Mouse (Mus musculus) spleen, postnatal 36 days (tissue): ENCODE results near the gene Otop3.

Experiments used
- DNase-seq, 2 experiments: peaks; one replicate each; pipeline ENCODE4 v3.0.0; 2022; ENCODE audit warnings: low spot score in 2 of 2, mixed read lengths in 1 of 2

Gene Otop3

GRCm38 (mm10) chr11:115334531-115334930 lies at the start of gene Otop3:
Gene Otop3 (plus strand): TSS chr11:115334731.
- DNase-seq = no peak

- DNase-seq = no peak
Observed at GRCm38 (mm10) chr11:115285282-115285681, 49.2 kb upstream of the Otop3 start.

- no peak for DNase-seq
Observed at GRCm38 (mm10) chr11:115286201-115286993, 48.1 kb upstream of the Otop3 start.

- DNase-seq = no peak
Observed at GRCm38 (mm10) chr11:115287386-115287785, 47.1 kb upstream of the Otop3 start.

- no peak for DNase-seq
Observed at GRCm38 (mm10) chr11:115288305-115288704, 46.2 kb upstream of the Otop3 start.

GRCm38 (mm10) chr11:115289885-115290284 lies 44.6 kb upstream of the Otop3 start:
- no peak for DNase-seq

- no peak for DNase-seq
Observed at GRCm38 (mm10) chr11:115290314-115290713, 44.2 kb upstream of the Otop3 start.

- no peak for DNase-seq
Observed at GRCm38 (mm10) chr11:115290919-115291318, 43.6 kb upstream of the Otop3 start.

GRCm38 (mm10) chr11:115291503-115291902 lies 43.0 kb upstream of the Otop3 start:
- no peak for DNase-seq

GRCm38 (mm10) chr11:115292631-115293375 lies 41.7 kb upstream of the Otop3 start:
- no peak for DNase-seq

- no peak for DNase-seq
Observed at GRCm38 (mm10) chr11:115295939-115296338, 38.6 kb upstream of the Otop3 start.

GRCm38 (mm10) chr11:115296471-115297210 lies 37.9 kb upstream of the Otop3 start:
- DNase-seq = no peak

GRCm38 (mm10) chr11:115297214-115297826 lies 37.2 kb upstream of the Otop3 start, which contains the start of gene Fads6:
Gene Fads6 (minus strand): TSS chr11:115297663.
- peak in 1 of 2 experiments; percentile 24 for DNase-seq

GRCm38 (mm10) chr11:115298160-115298559 lies 36.4 kb upstream of the Otop3 start:
- no peak for DNase-seq

GRCm38 (mm10) chr11:115300745-115301144 lies 33.8 kb upstream of the Otop3 start:
- no peak for DNase-seq

GRCm38 (mm10) chr11:115301351-115301750 lies 33.2 kb upstream of the Otop3 start:
- no peak for DNase-seq

GRCm38 (mm10) chr11:115303167-115303566 lies 31.4 kb upstream of the Otop3 start:
- DNase-seq = no peak

- DNase-seq = no peak
Observed at GRCm38 (mm10) chr11:115306863-115307262, 27.7 kb upstream of the Otop3 start, which contains the start of gene Otop2. Gene Otop2 (plus strand): TSS chr11:115307163.

- DNase-seq = no peak
Observed at GRCm38 (mm10) chr11:115308781-115309180, 25.8 kb upstream of the Otop3 start.

- no peak for DNase-seq
Observed at GRCm38 (mm10) chr11:115314249-115314648, 20.3 kb upstream of the Otop3 start.

- no peak for DNase-seq
Observed at GRCm38 (mm10) chr11:115317204-115317603, 17.3 kb upstream of the Otop3 start.
